Mouse (Mus musculus) heart, postnatal 0 days (tissue): ENCODE results near the gene Igf2r.

Experiments
- CTCF ChIP-seq: IDR thresholded peaks from 2 replicates; pipeline ENCODE4 v1.5.1; 2016; ENCODE audit warnings: antibody characterized with exemption, control low read depth, low read depth
- EP300 ChIP-seq: IDR thresholded peaks from 2 replicates; pipeline ENCODE4 v1.6.1; 2016; ENCODE audit warnings: antibody characterized with exemption, low read depth

- TF ChIP-seq CTCF = no peak
- TF ChIP-seq EP300 = no peak
Measured at GRCm38 (mm10) chr17:12717445-12717844, 52.0 kb downstream of the Igf2r start.
